Mouse (Mus musculus) heart, embryonic 10.5 days (tissue): ENCODE results near the gene A930018P22Rik. TPM values are rescaled to one million over a fixed set of nuclear protein-coding genes. Genes with fewer than 3 reads are reported as not detected.
"Not testable (repeated sequence)": the region's sequence is repeated elsewhere in the genome, so short reads cannot be mapped to it uniquely, and the experiment has no call there.

ENCODE experiments used
- DNase-seq: peaks from one replicate; pipeline ENCODE4 v3.0.0-alpha.2; 2017; ENCODE audit warnings: low spot score
- H3K27ac ChIP-seq: fragments of 300-500 bp; sonication (generic); 2 replicates; pipeline ENCODE4 v1.5.1; 2016; ENCODE audit warnings: mild to moderate bottlenecking
- H3K27me3 ChIP-seq: fragments of 300-500 bp; sonication (generic); 2 replicates; pipeline ENCODE4 v1.6.1; 2016; ENCODE audit warnings: mild to moderate bottlenecking; ENCODE audit not compliant: poor library complexity, insufficient read depth, severe bottlenecking
- H3K36me3 ChIP-seq: fragments of 300-500 bp; sonication (generic); 2 replicates; pipeline ENCODE4 v1.6.1; 2016; ENCODE audit warnings: mild to moderate bottlenecking, moderate library complexity
- H3K4me1 ChIP-seq: fragments of 300-500 bp; sonication (generic); 2 replicates; pipeline ENCODE4 v1.6.1; 2016; ENCODE audit warnings: mild to moderate bottlenecking
- H3K4me3 ChIP-seq: fragments of 300-500 bp; sonication (generic); 2 replicates; pipeline ENCODE4 v1.5.1; 2016; ENCODE audit warnings: mild to moderate bottlenecking, moderate library complexity
- H3K9me3 ChIP-seq: fragments of 300-500 bp; sonication (generic); 2 replicates; pipeline ENCODE4 v1.6.1; 2016; ENCODE audit warnings: mild to moderate bottlenecking, moderate library complexity
- WGBS: fragments of 180-500 bp; shearing (Covaris S2); methylation state at CpG from one replicate; pipeline ENCODE4 v1.1.7; 2016; 5-methylcytosine and 5-hydroxymethylcytosine counted together
- polyA plus RNA-seq: library from polyadenylated mRNA; unstranded; fragments of >200 nt; fragmentation: Nextera tagmentation; extraction: Ambion mirVana; gene quantifications from 2 replicates; pipeline ENCODE4 v1.2.1, GENCODE M21; 2016

A930018P22Rik gene
- 0.55 and 0.71 TPM in 2 replicates for polyA plus RNA-seq

GRCm38 (mm10) chr2:104122505-104123378 lies at the start of gene A930018P22Rik:
TSS of gene A930018P22Rik (plus strand) at chr2:104122769.
- DNase-seq = peak; percentile 98
- Histone ChIP-seq H3K4me1 (peaks cover 42% of the 10 kb centered on the region), H3K36me3 (no peaks in the 10 kb centered on the region), H3K9me3 (no peaks in the 10 kb centered on the region), H3K27ac (peak within 1 kb of the TSS; percentile 97), H3K4me3 (peak within 1 kb of the TSS; percentile 83), H3K27me3 (0 out of 2 replicates have a peak, but pooled peaks cover 7% of the 10 kb centered on the region)
- WGBS = under 1% methylated on average over 67 of the region's 74 CpGs

DNA sequence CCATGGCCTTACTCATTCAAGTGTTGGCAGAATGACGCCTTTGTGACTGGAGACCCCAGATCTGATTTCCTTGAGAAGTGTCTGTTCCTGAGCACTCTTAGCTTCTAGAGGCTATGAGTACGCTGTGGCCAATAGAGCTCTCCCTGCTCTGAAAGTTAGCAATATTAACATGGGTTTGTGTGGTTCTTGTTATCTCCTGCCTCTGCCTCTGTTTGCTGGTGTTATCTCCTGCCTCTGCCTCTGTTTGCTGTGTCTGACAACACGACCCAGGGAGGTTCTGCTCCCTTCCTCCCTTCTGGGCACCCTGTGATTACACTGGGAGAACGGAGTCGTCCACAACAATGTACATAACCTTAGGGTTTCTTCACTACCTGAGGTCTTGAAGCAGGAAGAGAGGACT lies 44.3 kb upstream of the A930018P22Rik start:
- not testable (repeated sequence) for H3K27me3 ChIP-seq, H3K4me1 ChIP-seq, DNase-seq, H3K36me3 ChIP-seq, H3K9me3 ChIP-seq, H3K27ac ChIP-seq, H3K4me3 ChIP-seq
- WGBS = 55% methylated on average over 5 of the region's 5 CpGs

GRCm38 (mm10) chr2:104081436-104082050 lies 41.0 kb upstream of the A930018P22Rik start:
- WGBS = no CpG with 5 or more reads among the region's 1 CpGs
- DNase-seq, H3K4me3 ChIP-seq, H3K9me3 ChIP-seq, H3K4me1 ChIP-seq, H3K27me3 ChIP-seq, H3K27ac ChIP-seq, H3K36me3 ChIP-seq: not testable (repeated sequence)

GRCm38 (mm10) chr2:104082474-104082873 lies 40.1 kb upstream of the A930018P22Rik start:
- DNase-seq = no peak

DNA sequence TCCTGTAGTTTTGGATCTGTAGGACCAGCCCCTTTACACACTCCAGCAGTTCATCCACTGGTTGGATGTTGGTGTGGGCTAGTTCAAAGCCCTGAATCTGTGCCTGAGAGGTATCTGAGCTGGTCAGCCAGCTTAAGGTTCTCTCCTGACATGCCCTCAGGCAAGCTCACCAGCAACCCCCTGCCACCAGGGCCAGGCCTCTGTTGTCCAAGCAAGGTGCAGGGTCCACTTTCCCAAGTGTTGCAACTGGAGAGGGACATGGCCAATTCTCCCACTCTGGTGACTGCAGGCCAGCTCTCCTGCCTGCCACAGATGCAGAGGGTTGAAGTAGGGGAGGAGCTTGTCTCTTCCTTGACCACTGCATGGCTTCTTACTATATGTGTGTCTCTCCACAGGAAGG lies 38.5 kb upstream of the A930018P22Rik start:
- DNase-seq, H3K27me3 ChIP-seq, H3K36me3 ChIP-seq, H3K27ac ChIP-seq, H3K9me3 ChIP-seq, H3K4me3 ChIP-seq, H3K4me1 ChIP-seq: not testable (repeated sequence)

More at GRCm38 (mm10) chr2:104082474-104082873, 40.1 kb upstream of the A930018P22Rik start:
- no peaks in the 10 kb centered on the region for H3K9me3 ChIP-seq
- H3K4me3 ChIP-seq = no peak overlapping the region
- H3K36me3 ChIP-seq = no peaks in the 10 kb centered on the region
- H3K4me1 ChIP-seq = peaks cover 7% of the 10 kb centered on the region; the same call in 1 of the 2 replicates
- H3K27me3 ChIP-seq = no peaks in the 10 kb centered on the region
- no peak overlapping the region for H3K27ac ChIP-seq

DNA sequence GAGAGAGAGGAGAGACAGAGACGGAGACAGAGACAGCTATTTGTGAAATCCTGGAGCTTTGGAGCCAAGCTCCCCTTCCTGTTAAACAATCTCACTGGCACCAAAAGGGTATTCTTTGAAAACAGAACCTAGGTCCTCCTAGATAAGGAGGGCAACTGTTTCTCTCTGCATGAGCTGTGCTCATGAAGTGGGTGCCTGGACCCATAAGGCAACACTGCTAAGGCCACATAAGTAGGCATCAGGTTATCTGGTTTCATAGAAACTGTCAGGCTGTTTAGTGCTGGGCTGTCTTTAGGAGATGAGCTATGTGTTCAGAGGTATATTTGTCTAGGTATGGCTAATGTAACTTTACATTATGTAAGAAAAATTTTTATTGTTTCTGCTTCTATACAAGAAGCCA lies 35.0 kb upstream of the A930018P22Rik start:
- H3K27ac ChIP-seq, H3K4me1 ChIP-seq, H3K27me3 ChIP-seq, H3K4me3 ChIP-seq, H3K9me3 ChIP-seq, DNase-seq, H3K36me3 ChIP-seq: not testable (repeated sequence)
- WGBS = 79% methylated on average over 1 of the region's 1 CpGs

GRCm38 (mm10) chr2:104093305-104093704 lies 29.3 kb upstream of the A930018P22Rik start:
- no peaks in the 10 kb centered on the region for H3K9me3 ChIP-seq
- WGBS = 84% methylated on average over 2 of the region's 2 CpGs
- H3K36me3 ChIP-seq = no peaks in the 10 kb centered on the region
- H3K27ac ChIP-seq = no peak overlapping the region
- no peak overlapping the region for H3K4me3 ChIP-seq
- no peaks in the 10 kb centered on the region for H3K27me3 ChIP-seq
- peak; percentile 51 for DNase-seq
- peaks cover 21% of the 10 kb centered on the region for H3K4me1 ChIP-seq

- peak within 1 kb of the TSS; percentile 69 for H3K4me3 ChIP-seq
- no peaks in the 10 kb centered on the region for H3K27me3 ChIP-seq
- no peaks in the 10 kb centered on the region for H3K36me3 ChIP-seq
- peaks cover 42% of the 10 kb centered on the region for H3K4me1 ChIP-seq
- peak within 1 kb of the TSS; percentile 92 for H3K27ac ChIP-seq
- no peaks in the 10 kb centered on the region for H3K9me3 ChIP-seq
- peak; percentile 96 for DNase-seq
- WGBS = 1% methylated on average over 15 of the region's 15 CpGs
These were observed 26.8 kb upstream of the A930018P22Rik start, which contains the start of gene Cd59a for GRCm38 (mm10) chr2:104095741-104096213. TSS of gene Cd59a (plus strand) at chr2:104095801.

DNA sequence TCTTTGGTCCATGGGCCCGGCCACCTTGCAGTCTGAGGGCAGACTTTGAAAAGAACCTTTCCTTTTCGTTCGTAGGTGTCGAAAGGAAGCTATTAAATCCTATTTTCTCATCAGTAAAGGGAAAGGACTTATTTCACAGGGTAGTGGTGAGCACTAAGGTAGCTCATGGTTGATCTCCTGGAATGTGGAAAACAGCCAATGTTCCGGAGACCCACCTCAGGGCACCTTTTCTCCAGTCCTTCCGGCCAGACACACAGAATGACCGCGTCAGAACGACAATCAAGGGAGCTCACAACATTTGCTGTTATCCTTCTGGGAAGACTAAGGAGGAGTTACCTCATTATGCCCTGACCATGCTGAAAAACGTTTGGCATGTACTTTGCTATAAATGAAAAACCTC lies 26.3 kb upstream of the A930018P22Rik start:
- no peaks in the 10 kb centered on the region for H3K36me3 ChIP-seq
- 26% methylated on average over 10 of the region's 10 CpGs for WGBS
- H3K9me3 ChIP-seq = no peaks in the 10 kb centered on the region
- H3K4me1 ChIP-seq = peaks cover 42% of the 10 kb centered on the region
- H3K27ac ChIP-seq = peak overlapping the region; percentile 92
- H3K4me3 ChIP-seq = peak overlapping the region; percentile 69
- peak; percentile 71 for DNase-seq
- no peaks in the 10 kb centered on the region for H3K27me3 ChIP-seq

GRCm38 (mm10) chr2:104096796-104097195 lies 25.8 kb upstream of the A930018P22Rik start:
- H3K36me3 ChIP-seq, H3K9me3 ChIP-seq, H3K27me3 ChIP-seq: not testable (repeated sequence)
- peak; percentile 74 for DNase-seq
- peak overlapping the region; percentile 92; the same call in 1 of the 2 replicates for H3K27ac ChIP-seq
- H3K4me3 ChIP-seq = peak overlapping the region; percentile 69
- WGBS = 49% methylated on average over 1 of the region's 1 CpGs
- H3K4me1 ChIP-seq = peaks cover 42% of the 10 kb centered on the region

DNA sequence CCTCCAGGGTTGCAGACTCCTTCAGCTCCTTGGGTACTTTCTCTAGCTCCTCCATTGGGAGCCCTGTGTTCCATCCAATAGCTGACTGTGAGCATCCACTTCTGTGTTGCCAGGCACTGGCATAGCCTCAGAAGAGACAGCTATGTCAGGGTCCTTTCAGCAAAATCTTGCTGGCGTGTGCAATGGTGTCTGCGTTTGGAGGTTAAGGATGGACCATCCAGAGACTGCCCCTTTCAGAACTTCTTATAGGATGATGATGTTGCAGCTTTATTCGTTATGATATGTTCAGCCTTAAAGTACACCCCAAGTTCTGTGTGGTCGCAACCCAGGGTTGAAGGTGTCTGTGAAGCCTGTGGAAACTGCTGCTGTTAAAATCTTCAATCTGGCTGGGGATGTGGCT lies 25.2 kb upstream of the A930018P22Rik start:
- peak overlapping the region; percentile 39 for H3K4me3 ChIP-seq
- H3K27me3 ChIP-seq, H3K36me3 ChIP-seq, H3K9me3 ChIP-seq: not testable (repeated sequence)
- 83% methylated on average over 4 of the region's 4 CpGs for WGBS
- peaks cover 45% of the 10 kb centered on the region for H3K4me1 ChIP-seq
- peak; percentile 73 for DNase-seq
- H3K27ac ChIP-seq = peak overlapping the region; percentile 67

GRCm38 (mm10) chr2:104098529-104099230 lies 23.9 kb upstream of the A930018P22Rik start:
- WGBS = 6% methylated on average over 3 of the region's 3 CpGs
- H3K36me3 ChIP-seq = no peaks in the 10 kb centered on the region
- peak; percentile 91 for DNase-seq
- H3K9me3 ChIP-seq = no peaks in the 10 kb centered on the region
- H3K27ac ChIP-seq = peak overlapping the region; percentile 80
- H3K27me3 ChIP-seq = no peaks in the 10 kb centered on the region
- peak overlapping the region; percentile 27; the same call in 1 of the 2 replicates for H3K4me3 ChIP-seq
- H3K4me1 ChIP-seq = peaks cover 58% of the 10 kb centered on the region
